Mouse (Mus musculus): Measurements from ENCODE around the gene Rell1. TPM values are rescaled to one million over a fixed set of nuclear protein-coding genes. Genes with fewer than 3 reads are reported as not detected.

Rell1 gene
- total RNA-seq (2017) = 21.8 to 36.7 TPM (median 24.1 TPM) in 3 replicates

- ATAC-seq (replicated peaks; ENCODE audit: insufficient number of reproducible peaks, low FRiP score, low TSS enrichment, poor library complexity, severe bottlenecking) = peak; percentile 93
Measured at GRCm38 (mm10) chr5:63968443-63969415, at the start of gene Rell1. Gene Rell1 (minus strand): TSS chr5:63968897.

GRCm38 (mm10) chr5:64012596-64013366, 44.1 kb upstream of the Rell1 start:
- ATAC-seq (replicated peaks; ENCODE audit: insufficient number of reproducible peaks, low FRiP score, low TSS enrichment, poor library complexity, severe bottlenecking) = no peak

- no peak for ATAC-seq (replicated peaks; ENCODE audit: insufficient number of reproducible peaks, low FRiP score, low TSS enrichment, poor library complexity, severe bottlenecking)
Measured at GRCm38 (mm10) chr5:64006548-64006947, 37.9 kb upstream of the Rell1 start.

- no peak for ATAC-seq (replicated peaks; ENCODE audit: insufficient number of reproducible peaks, low FRiP score, low TSS enrichment, poor library complexity, severe bottlenecking)
Measured at GRCm38 (mm10) chr5:64003302-64003701, 34.6 kb upstream of the Rell1 start.

GRCm38 (mm10) chr5:63993865-63994264, 25.2 kb upstream of the Rell1 start:
- no peak for ATAC-seq (replicated peaks; ENCODE audit: insufficient number of reproducible peaks, low FRiP score, low TSS enrichment, poor library complexity, severe bottlenecking)

GRCm38 (mm10) chr5:63990675-63991074, 22.0 kb upstream of the Rell1 start:
- ATAC-seq (replicated peaks; ENCODE audit: insufficient number of reproducible peaks, low FRiP score, low TSS enrichment, poor library complexity, severe bottlenecking) = no peak

- ATAC-seq (replicated peaks; ENCODE audit: insufficient number of reproducible peaks, low FRiP score, low TSS enrichment, poor library complexity, severe bottlenecking) = no peak
Measured at GRCm38 (mm10) chr5:63986337-63986736, 17.6 kb upstream of the Rell1 start.

- ATAC-seq (replicated peaks; ENCODE audit: insufficient number of reproducible peaks, low FRiP score, low TSS enrichment, poor library complexity, severe bottlenecking) = no peak
Measured at GRCm38 (mm10) chr5:63982296-63982695, 13.6 kb upstream of the Rell1 start.

GRCm38 (mm10) chr5:63970991-63971390, 2.3 kb upstream of the Rell1 start:
- no peak for ATAC-seq (replicated peaks; ENCODE audit: insufficient number of reproducible peaks, low FRiP score, low TSS enrichment, poor library complexity, severe bottlenecking)

GRCm38 (mm10) chr5:63970281-63970732, 1.6 kb upstream of the Rell1 start:
- ATAC-seq (replicated peaks; ENCODE audit: insufficient number of reproducible peaks, low FRiP score, low TSS enrichment, poor library complexity, severe bottlenecking) = no peak

GRCm38 (mm10) chr5:63969476-63970112, 897 bp upstream of the Rell1 start:
- no peak for ATAC-seq (replicated peaks; ENCODE audit: insufficient number of reproducible peaks, low FRiP score, low TSS enrichment, poor library complexity, severe bottlenecking)

- ATAC-seq (replicated peaks; ENCODE audit: insufficient number of reproducible peaks, low FRiP score, low TSS enrichment, poor library complexity, severe bottlenecking) = no peak
Measured at GRCm38 (mm10) chr5:63967591-63968141, 1.0 kb downstream of the Rell1 start.

GRCm38 (mm10) chr5:63966379-63966778, 2.3 kb downstream of the Rell1 start:
- ATAC-seq (replicated peaks; ENCODE audit: insufficient number of reproducible peaks, low FRiP score, low TSS enrichment, poor library complexity, severe bottlenecking) = no peak

- ATAC-seq (replicated peaks; ENCODE audit: insufficient number of reproducible peaks, low FRiP score, low TSS enrichment, poor library complexity, severe bottlenecking) = no peak
Measured at GRCm38 (mm10) chr5:63965946-63966345, 2.8 kb downstream of the Rell1 start.

GRCm38 (mm10) chr5:63964576-63964975, 4.1 kb downstream of the Rell1 start:
- ATAC-seq (replicated peaks; ENCODE audit: insufficient number of reproducible peaks, low FRiP score, low TSS enrichment, poor library complexity, severe bottlenecking) = no peak

- no peak for ATAC-seq (replicated peaks; ENCODE audit: insufficient number of reproducible peaks, low FRiP score, low TSS enrichment, poor library complexity, severe bottlenecking)
Measured at GRCm38 (mm10) chr5:63961726-63962125, 7.0 kb downstream of the Rell1 start.

GRCm38 (mm10) chr5:63960565-63960964, 8.1 kb downstream of the Rell1 start:
- no peak for ATAC-seq (replicated peaks; ENCODE audit: insufficient number of reproducible peaks, low FRiP score, low TSS enrichment, poor library complexity, severe bottlenecking)

GRCm38 (mm10) chr5:63958963-63959708, 9.6 kb downstream of the Rell1 start:
- 0 out of 2 replicates have a peak, but pooled peaks have one; percentile 48 for ATAC-seq (replicated peaks; ENCODE audit: insufficient number of reproducible peaks, low FRiP score, low TSS enrichment, poor library complexity, severe bottlenecking)
